Mouse (Mus musculus): ENCODE data around the gene Znrf1.

GRCm38 (mm10) chr8:111561824-111562223 is 25.9 kb downstream of the Znrf1 start:
- TF ChIP-seq POLR2A (IDR thresholded peaks at IDR 0.05; ENCODE audit: borderline replicate concordance, insufficient read depth, low read length): no peak
- no peak for TF ChIP-seq CTCF (IDR thresholded peaks at IDR 0.05; ENCODE audit: borderline replicate concordance, insufficient read depth, low read depth, low read length)
